Mouse (Mus musculus) ovary, postnatal 14 days (tissue): ENCODE data around the gene Tssc4.

Source experiments
- DNase-seq: peaks from one replicate; pipeline ENCODE4 v3.0.0; 2022; ENCODE audit warnings: low spot score

Tssc4 gene

GRCm38 (mm10) chr7:143046358-143046757, 22.7 kb upstream of the Tssc4 start:
- no peak for DNase-seq

- no peak for DNase-seq
Observed at GRCm38 (mm10) chr7:143049331-143049730, 19.7 kb upstream of the Tssc4 start.

GRCm38 (mm10) chr7:143049841-143050816, 18.9 kb upstream of the Tssc4 start:
- DNase-seq: no peak

GRCm38 (mm10) chr7:143051316-143051715, 17.7 kb upstream of the Tssc4 start:
- no peak for DNase-seq

- DNase-seq: peak; percentile 93
Observed at GRCm38 (mm10) chr7:143052626-143053007, 16.4 kb upstream of the Tssc4 start, which contains the start of gene Cd81. Cd81 (plus strand) TSS chr7:143052739.

- peak; percentile 57 for DNase-seq
Observed at GRCm38 (mm10) chr7:143053008-143053899, 15.8 kb upstream of the Tssc4 start.

- no peak for DNase-seq
Observed at GRCm38 (mm10) chr7:143053961-143054611, 15.0 kb upstream of the Tssc4 start.

GRCm38 (mm10) chr7:143054612-143054965, 14.5 kb upstream of the Tssc4 start:
- no peak for DNase-seq

- DNase-seq: no peak
Observed at GRCm38 (mm10) chr7:143055001-143055400, 14.0 kb upstream of the Tssc4 start.

GRCm38 (mm10) chr7:143055499-143056186, 13.4 kb upstream of the Tssc4 start:
- DNase-seq: no peak

- DNase-seq: no peak
Observed at GRCm38 (mm10) chr7:143057023-143057422, 12.0 kb upstream of the Tssc4 start.

- DNase-seq: no peak
Observed at GRCm38 (mm10) chr7:143057667-143058220, 11.3 kb upstream of the Tssc4 start.

- DNase-seq: no peak
Observed at GRCm38 (mm10) chr7:143058221-143058697, 10.8 kb upstream of the Tssc4 start.

GRCm38 (mm10) chr7:143059202-143059870, 9.7 kb upstream of the Tssc4 start:
- no peak for DNase-seq

- DNase-seq: no peak
Observed at GRCm38 (mm10) chr7:143062704-143063103, 6.3 kb upstream of the Tssc4 start.

- no peak for DNase-seq
Observed at GRCm38 (mm10) chr7:143064226-143064625, 4.8 kb upstream of the Tssc4 start.

- DNase-seq: no peak
Observed at GRCm38 (mm10) chr7:143065692-143066091, 3.4 kb upstream of the Tssc4 start.

GRCm38 (mm10) chr7:143067469-143067868, 1.6 kb upstream of the Tssc4 start:
- no peak for DNase-seq

- no peak for DNase-seq
Observed at GRCm38 (mm10) chr7:143067897-143068296, 1.2 kb upstream of the Tssc4 start.

- no peak for DNase-seq
Observed at GRCm38 (mm10) chr7:143068316-143068881, 650 bp upstream of the Tssc4 start.
